Mouse (Mus musculus) bone marrow macrophage, adult 2 months (primary cell): Measurements from ENCODE around the gene Arhgef12. TPM values are rescaled to one million over a fixed set of nuclear protein-coding genes. Genes with fewer than 3 reads are reported as not detected.
A peak's percentile ranks its signal among the peaks of the same experiment; 100 is the strongest.
"Not testable (repeated sequence)": the region's sequence is repeated elsewhere in the genome, so short reads cannot be mapped to it uniquely, and the experiment has no call there.

Experiments
- H3K27ac ChIP-seq: 2 replicates; pipeline ENCODE4 v1.5.1; 2012; ENCODE audit warnings: low read depth, low read length; ENCODE audit not compliant: insufficient read depth
- H3K4me1 ChIP-seq: 2 replicates; pipeline ENCODE4 v1.6.1; 2012; ENCODE audit warnings: low read length; ENCODE audit not compliant: control insufficient read depth, insufficient read depth
- H3K4me3 ChIP-seq: 2 replicates; pipeline ENCODE4 v1.5.1; 2012; ENCODE audit warnings: mild to moderate bottlenecking, low read length, moderate library complexity; ENCODE audit not compliant: insufficient read depth
- CTCF ChIP-seq: IDR thresholded peaks from 2 replicates; pipeline ENCODE4 v1.5.1; 2012; ENCODE audit warnings: low read depth, mild to moderate bottlenecking, low read length, moderate library complexity
- POLR2A ChIP-seq: IDR thresholded peaks from 2 replicates; pipeline ENCODE4 v1.6.1; 2012; ENCODE audit warnings: mild to moderate bottlenecking, low read depth, low read length, borderline replicate concordance
- polyA plus RNA-seq: library from polyadenylated mRNA; stranded (reverse); fragments of >200 nt; gene quantifications from 2 replicates; pipeline ENCODE4 v1.2.4, GENCODE M21; 2012; ENCODE audit not compliant: missing spikeins, insufficient read depth, insufficient read length

The Arhgef12 gene
- polyA plus RNA-seq, 1 experiment, result 8.6 TPM

DNA sequence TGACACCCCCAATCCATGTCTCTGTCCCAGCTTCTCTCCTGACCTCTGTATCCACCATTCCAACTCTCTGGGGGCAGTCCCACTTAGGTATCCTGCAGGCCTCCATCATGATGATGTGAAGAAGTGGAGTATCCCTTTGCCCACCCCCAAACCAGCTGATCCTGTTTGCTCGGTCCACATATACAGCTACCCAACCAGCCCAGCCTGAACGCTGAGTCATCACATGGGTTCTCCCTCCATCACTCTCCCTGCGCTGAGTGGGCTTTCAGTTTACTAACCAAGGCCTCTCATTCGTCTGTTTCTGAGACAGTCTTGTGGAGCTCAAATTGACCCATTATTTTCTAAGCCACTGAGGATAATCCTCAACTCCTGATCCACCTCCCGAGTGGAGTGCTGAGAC, 24.9 kb upstream of the Arhgef12 start:
- H3K4me1 ChIP-seq, result no peaks in the 10 kb centered on the region
- H3K4me3 ChIP-seq, result no peak overlapping the region
- TF ChIP-seq POLR2A (no peak), CTCF (no peak)
- H3K27ac ChIP-seq, result no peak overlapping the region

DNA sequence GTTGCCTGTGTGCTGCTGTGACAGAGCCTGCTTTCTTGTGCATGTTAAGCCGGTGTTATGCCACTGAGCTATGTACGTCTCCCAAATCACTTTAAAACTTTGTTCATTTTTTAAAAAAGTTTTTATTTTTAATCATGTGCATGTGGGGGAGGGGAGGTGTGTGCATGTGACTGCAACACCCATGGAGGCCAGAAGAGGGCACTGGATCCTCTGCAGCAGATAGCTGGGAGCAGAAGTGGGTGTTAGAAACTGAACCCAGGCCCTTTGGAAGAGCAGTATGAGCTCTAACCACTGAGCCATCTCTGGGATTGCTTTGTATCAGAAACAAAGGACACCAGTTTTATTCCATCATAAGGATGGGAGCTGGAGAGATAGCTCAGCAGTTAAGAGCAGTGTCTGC, 23.6 kb upstream of the Arhgef12 start:
- TF ChIP-seq POLR2A, result no peak
- 0 out of 2 replicates have a peak, but pooled peaks have one; percentile 7 for TF ChIP-seq CTCF
- Histone ChIP-seq H3K4me1 (no peaks in the 10 kb centered on the region), H3K4me3 (no peak overlapping the region), H3K27ac (no peak overlapping the region)

DNA sequence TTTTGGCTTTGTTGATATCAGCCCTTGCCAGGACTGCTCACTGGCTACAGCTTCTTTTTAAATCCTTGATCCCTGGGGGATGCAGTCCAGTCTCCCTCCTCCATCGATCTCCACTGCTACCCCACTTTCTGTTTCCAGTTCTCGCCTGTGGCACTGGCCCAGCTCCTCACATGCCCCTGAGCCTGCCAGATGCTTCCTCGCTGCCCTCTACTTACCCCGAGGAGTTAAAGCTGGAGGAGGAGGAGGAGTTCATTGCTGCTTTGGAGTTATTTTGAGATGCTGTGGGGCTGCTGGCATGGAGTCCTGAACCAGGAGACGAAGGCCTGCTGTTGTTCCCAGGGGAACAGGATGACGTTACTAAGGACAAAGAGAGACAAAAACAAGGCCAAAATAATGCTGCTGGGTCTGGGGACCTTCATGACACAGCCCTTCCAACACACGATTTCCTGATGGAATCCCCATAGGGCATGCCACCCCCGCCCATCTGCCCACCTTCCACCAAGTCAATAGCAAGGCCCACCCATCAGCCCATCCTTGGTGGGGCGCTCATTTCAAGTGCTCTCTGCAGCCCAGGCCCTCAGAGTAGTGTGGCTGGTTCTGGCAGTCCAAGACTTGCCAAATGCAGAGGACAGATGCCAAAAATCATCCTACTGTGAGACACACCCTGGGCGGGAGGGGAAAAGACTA, 20.2 kb upstream of the Arhgef12 start:
- no peak overlapping the region for H3K27ac ChIP-seq
- H3K4me1 ChIP-seq, result no peaks in the 10 kb centered on the region
- TF ChIP-seq POLR2A, result no peak
- TF ChIP-seq CTCF, result no peak
- no peak overlapping the region for H3K4me3 ChIP-seq

DNA sequence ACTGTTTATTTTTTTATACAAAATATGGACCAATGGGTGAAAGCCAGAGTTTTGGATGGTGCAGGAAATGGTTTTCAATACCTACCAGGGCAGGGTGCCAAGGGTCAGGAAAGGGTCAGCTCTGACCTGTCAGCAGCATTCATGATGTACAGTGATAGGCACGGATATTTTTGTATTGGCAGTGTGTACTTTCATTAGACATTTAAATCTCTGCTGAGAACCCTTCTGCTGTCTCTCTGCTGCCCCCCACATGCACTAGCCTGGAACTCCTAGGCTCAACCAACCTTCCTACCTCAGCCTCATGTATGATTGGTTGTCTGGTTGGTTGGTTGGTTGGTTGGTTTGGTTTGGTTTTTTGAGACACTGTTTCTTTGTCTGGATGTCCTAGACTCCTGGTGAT, 15.3 kb upstream of the Arhgef12 start:
- TF ChIP-seq CTCF, result no peak
- TF ChIP-seq POLR2A, result no peak
- no peak overlapping the region for H3K27ac ChIP-seq
- H3K4me1 ChIP-seq, result no peaks in the 10 kb centered on the region
- H3K4me3 ChIP-seq, result no peak overlapping the region

DNA sequence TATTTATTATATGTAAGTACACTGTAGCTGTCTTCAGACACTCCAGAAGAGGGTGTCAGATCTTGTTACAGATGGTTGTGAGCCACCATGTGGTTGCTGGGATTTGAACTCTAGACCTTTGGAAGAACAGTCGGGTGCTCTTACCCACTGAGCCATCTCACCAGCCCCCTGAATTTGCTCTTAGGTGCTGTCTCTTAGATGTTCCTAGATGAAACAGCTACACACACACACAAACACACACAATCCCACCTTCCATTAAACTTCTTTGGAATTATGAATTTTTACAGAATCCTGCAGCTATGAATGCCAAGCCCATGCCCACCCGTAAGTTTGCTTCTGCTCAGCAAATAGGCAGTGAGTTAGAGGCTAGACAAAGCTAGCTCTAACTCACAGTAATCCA, 14.9 kb upstream of the Arhgef12 start:
- not testable (repeated sequence) for H3K4me3 ChIP-seq, H3K27ac ChIP-seq, H3K4me1 ChIP-seq

DNA sequence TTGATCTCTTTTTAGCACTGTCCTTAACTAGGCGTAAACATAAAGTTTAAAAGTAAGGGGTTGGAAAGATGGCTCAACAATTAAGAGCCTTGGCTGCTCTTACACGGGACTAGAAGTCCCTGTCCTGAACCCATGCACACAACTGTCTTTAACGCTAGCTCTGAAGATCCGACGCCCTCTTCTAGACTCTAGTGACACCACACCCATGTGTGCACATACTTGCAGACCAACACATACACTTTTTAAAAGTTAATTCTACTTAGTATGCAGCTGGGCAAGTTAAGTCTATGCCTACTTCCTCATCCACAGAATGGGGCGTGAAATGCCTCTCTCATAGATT, 9.9 kb upstream of the Arhgef12 start:
- H3K4me1 ChIP-seq, result no peaks in the 10 kb centered on the region
- no peak overlapping the region for H3K27ac ChIP-seq
- no peak overlapping the region for H3K4me3 ChIP-seq
- no peak for TF ChIP-seq POLR2A
- no peak for TF ChIP-seq CTCF

DNA sequence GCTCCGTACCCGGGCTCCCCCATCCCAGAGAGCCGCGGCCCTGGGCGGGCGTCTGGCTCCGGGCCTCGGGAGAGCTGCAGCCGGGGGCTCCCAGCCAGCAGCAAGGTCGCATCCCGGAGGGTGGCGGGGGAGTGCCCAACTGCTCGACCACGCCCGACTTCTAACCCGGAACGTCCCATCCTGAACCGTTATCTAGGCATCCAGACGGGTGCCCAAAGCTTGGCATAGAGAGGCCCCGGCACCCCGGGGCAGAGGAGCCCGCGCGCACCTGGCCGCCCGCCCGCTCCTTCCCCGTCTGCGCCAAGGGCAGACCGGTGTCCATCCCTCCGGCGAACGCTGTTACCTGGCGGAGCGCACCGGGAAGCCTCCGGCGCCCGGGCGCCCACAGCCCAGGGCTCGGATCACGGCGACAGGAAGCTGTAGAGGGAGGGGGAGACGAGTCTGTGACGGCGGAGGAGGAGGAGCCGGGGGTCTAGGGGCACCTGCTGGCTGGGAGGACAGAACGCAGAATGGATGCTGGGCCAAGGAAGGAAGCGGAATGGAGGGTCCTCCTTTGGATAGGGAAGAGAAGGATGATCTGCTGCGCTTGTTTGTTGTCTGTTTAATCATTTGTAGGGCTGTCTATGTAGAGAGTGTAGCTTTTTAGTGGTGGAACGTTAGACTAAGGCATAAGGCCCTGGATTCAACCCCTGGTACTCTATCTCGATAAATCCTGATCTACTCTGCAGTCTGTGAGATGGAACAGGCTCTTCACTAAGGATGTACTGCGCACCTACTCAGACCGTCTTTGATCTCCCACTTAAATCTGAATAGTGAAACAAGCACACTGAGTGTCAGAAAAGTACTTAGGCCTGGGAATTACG, 9.3 kb upstream of the Arhgef12 start, which contains the start of gene Tmem136:
Tmem136 (minus strand) TSS at position 437 of the 863 bp plus-strand sequence.
- H3K4me1 ChIP-seq, result no peaks in the 10 kb centered on the region
- no peak within 1 kb of the TSS for H3K4me3 ChIP-seq
- TF ChIP-seq POLR2A (no peak), CTCF (no peak)
- no peak within 1 kb of the TSS for H3K27ac ChIP-seq

DNA sequence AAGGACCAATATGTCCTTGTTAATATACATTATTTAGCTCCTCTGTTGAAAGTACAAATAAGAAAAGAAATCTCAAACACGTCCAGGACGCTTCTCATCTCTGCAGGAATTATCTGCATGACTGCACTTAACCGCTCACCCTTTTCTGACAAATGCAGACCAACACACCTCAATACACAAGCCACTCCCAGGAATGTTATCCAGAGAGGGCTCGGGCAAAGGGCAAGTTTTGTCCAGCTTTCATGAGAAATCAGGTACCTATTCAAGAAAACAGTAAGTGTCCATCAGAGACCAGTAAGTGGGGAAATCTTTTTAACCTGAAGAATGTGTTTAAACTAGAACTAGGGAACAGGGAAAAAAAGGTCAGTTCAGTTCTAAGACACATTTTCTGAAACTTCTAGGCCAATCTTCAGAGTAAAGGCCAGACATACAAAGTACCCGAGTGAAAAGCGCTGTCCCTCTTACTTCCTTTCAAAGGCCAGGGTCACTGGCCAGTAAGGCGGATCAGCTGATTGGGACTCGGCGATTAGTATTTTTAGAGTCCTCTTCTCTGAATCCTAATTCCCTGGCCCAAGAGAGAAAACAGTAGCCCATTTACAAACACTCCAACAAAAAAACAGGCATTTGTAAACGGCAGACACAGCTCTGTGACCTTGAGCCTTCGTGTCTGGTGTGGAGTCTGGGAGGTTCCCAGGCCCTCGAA, 8.5 kb upstream of the Arhgef12 start:
- Histone ChIP-seq H3K4me3 (no peak overlapping the region), H3K27ac (no peak overlapping the region), H3K4me1 (no peaks in the 10 kb centered on the region)
- TF ChIP-seq CTCF, result no peak
- no peak for TF ChIP-seq POLR2A

DNA sequence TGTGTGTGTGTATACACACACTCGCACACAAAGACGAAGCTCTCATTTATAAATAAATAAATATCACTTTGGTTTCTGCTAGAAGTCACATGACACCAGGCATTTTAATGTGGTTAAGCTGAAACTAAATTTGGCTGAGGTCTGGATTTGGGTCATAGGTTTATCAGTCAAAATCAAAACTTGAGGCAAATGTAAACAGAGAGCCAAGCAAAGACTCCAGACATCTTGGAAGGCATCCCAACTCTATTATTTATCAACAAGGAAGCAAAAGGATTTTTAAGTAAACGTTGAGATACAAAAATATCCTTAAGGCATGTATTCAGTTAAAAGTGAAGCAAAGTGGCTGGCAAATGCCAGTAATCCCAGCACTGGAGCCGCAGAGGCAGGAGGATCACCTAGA, 7.8 kb upstream of the Arhgef12 start:
- H3K4me3 ChIP-seq, result no peak overlapping the region
- TF ChIP-seq CTCF, result no peak
- TF ChIP-seq POLR2A, result no peak
- H3K27ac ChIP-seq, result no peak overlapping the region
- no peaks in the 10 kb centered on the region for H3K4me1 ChIP-seq

DNA sequence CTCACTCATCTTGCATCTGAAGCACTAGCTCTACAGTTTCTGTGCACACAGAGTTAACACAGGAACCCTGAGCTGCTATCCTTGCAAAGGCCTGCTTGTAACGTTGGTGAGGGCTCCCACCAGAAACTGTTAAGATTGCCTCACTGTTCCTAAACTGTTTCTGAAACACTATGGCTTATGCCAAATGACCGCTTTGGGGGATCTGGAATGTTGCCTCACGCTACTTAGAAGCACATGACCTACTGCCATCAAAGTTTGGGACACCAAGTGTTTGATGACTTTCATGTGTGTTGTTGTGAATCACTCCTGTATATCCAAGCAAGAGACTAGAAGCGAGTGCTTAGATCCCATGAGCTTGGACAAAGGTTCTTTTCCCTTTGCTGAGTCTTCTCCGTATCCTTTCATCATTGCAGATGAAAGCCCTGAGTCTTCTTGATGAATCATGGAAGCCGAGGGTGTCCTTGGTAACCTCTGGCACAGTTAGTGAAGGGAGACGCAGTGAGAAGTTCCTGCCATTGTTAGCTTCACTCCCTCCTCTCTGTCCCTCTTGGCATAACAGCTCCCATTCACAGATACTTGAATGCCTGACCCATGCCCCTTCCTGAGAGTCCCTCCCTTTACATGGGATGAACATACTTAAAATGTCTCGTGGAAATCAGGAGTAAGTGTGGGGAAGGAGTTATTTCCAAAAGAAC, 3.4 kb upstream of the Arhgef12 start:
- no peak overlapping the region for H3K4me3 ChIP-seq
- H3K4me1 ChIP-seq, result peaks cover 3% of the 10 kb centered on the region; the same call in 1 of the 2 replicates
- TF ChIP-seq CTCF (no peak), POLR2A (no peak)
- no peak overlapping the region for H3K27ac ChIP-seq
